8 mouse cellular contexts compared by ENCODE assay signal in genomic region chr2:84726716-84727115, GRCm38 (mm10). TPM values are rescaled to one million over a fixed set of nuclear protein-coding genes. Genes with fewer than 3 reads are reported as not detected.
DNase-seq lines count a peak whose midpoint lies in the region; ATAC-seq and TF ChIP-seq lines count a peak whose summit lies in the region.

No protein-coding gene starts in this region.

- peak overlapping the region; percentile 72 for H3K4me2 ChIP-seq in kidney, embryonic 14.5 days (replicated peaks; ENCODE audit: low read depth, low read length)
- H3K4me2 ChIP-seq in hindbrain, embryonic 15.5 days = peak overlapping the region; percentile 84
- peak overlapping the region; percentile 83 for H3K4me2 ChIP-seq in midbrain, embryonic 16.5 days (ENCODE audit: low read length)

- peak; percentile 1; the same call in 1 of the 2 replicates for ATAC-seq in kidney, embryonic 14.5 days (ENCODE audit: low FRiP score, low TSS enrichment)
- peak; percentile 17; the same call in 1 of the 2 replicates for ATAC-seq in hindbrain, embryonic 15.5 days (ENCODE audit: low FRiP score, low read depth)
- ATAC-seq in midbrain, embryonic 16.5 days = peak; percentile 7

- H3K4me1 ChIP-seq in kidney, embryonic 14.5 days (ENCODE audit: control insufficient read depth, insufficient read depth, low read length) = peaks cover 7% of the 10 kb centered on the region
- H3K4me1 ChIP-seq in bone marrow macrophage, adult 2 months (ENCODE audit: control insufficient read depth, insufficient read depth, low read length) = peaks cover 9% of the 10 kb centered on the region
- peaks cover 28% of the 10 kb centered on the region for H3K4me1 ChIP-seq in hindbrain, embryonic 15.5 days (replicated peaks)
- peaks cover 28% of the 10 kb centered on the region for H3K4me1 ChIP-seq in midbrain, embryonic 16.5 days (ENCODE audit: control insufficient read depth, insufficient read depth, low read length)

- no peak for TF ChIP-seq POLR2A in bone marrow macrophage, adult 2 months (IDR thresholded peaks at IDR 0.05; ENCODE audit: borderline replicate concordance, low read depth, low read length)

- H3K4me3 ChIP-seq in kidney, embryonic 14.5 days (ENCODE audit: low read length) = peak overlapping the region; percentile 46
- H3K4me3 ChIP-seq in bone marrow macrophage, adult 2 months (ENCODE audit: insufficient read depth, low read length) = peak overlapping the region; percentile 68
- H3K4me3 ChIP-seq in hindbrain, embryonic 15.5 days = peak overlapping the region; percentile 55
- peak overlapping the region; percentile 59 for H3K4me3 ChIP-seq in midbrain, embryonic 16.5 days (ENCODE audit: low read depth, low read length)

- under 1% methylated on average over 9 of the region's 9 CpGs for WGBS in kidney, embryonic 14.5 days
- WGBS in hindbrain, embryonic 15.5 days = 3% methylated on average over 9 of the region's 9 CpGs
- whole genome bisulfite sequencing in midbrain, embryonic 16.5 days = 3% methylated on average over 9 of the region's 9 CpGs

- H3K27me3 ChIP-seq in kidney, embryonic 14.5 days (ENCODE audit: control insufficient read depth, insufficient read depth, low read length) = no peaks in the 10 kb centered on the region
- no peaks in the 10 kb centered on the region for H3K27me3 ChIP-seq in hindbrain, embryonic 15.5 days
- no peaks in the 10 kb centered on the region for H3K27me3 ChIP-seq in midbrain, embryonic 16.5 days (ENCODE audit: control insufficient read depth, insufficient read depth, low read depth, low read length)

- H3K9ac ChIP-seq in kidney, embryonic 14.5 days (ENCODE audit: low read depth, low read length) = peak overlapping the region; percentile 40
- peak overlapping the region; percentile 46 for H3K9ac ChIP-seq in hindbrain, embryonic 15.5 days
- peak overlapping the region; percentile 65 for H3K9ac ChIP-seq in midbrain, embryonic 16.5 days (ENCODE audit: low read depth, low read length)

- peaks cover 25% of the 10 kb centered on the region for H3K36me3 ChIP-seq in kidney, embryonic 14.5 days (ENCODE audit: control insufficient read depth, insufficient read depth, low read length)
- peaks cover 19% of the 10 kb centered on the region for H3K36me3 ChIP-seq in hindbrain, embryonic 15.5 days
- H3K36me3 ChIP-seq in midbrain, embryonic 16.5 days (ENCODE audit: control insufficient read depth, insufficient read depth, low read length) = peaks cover 8% of the 10 kb centered on the region

- no peak overlapping the region for H3K27ac ChIP-seq in kidney, embryonic 14.5 days (ENCODE audit: low read depth, low read length)
- H3K27ac ChIP-seq in bone marrow macrophage, adult 2 months (ENCODE audit: insufficient read depth, low read depth, low read length) = no peak overlapping the region; the same call in 1 of the 2 replicates
- H3K27ac ChIP-seq in hindbrain, embryonic 15.5 days (replicated peaks) = peak overlapping the region; percentile 90
- peak overlapping the region; percentile 6; the same call in 1 of the 2 replicates for H3K27ac ChIP-seq in midbrain, embryonic 16.5 days (ENCODE audit: low read length)

- DNase-seq in kidney, postnatal 14 days = no peak
- no peak for DNase-seq in gastrocnemius, postnatal 10 days
- no peak for DNase-seq in adrenal gland, adult 8-10 months
- no peak for DNase-seq in adrenal gland, postnatal 4 days (ENCODE audit: low spot score in 2 of 2)

- H3K9me3 ChIP-seq in kidney, embryonic 14.5 days (ENCODE audit: control insufficient read depth, low read length) = no peaks in the 10 kb centered on the region
- no peaks in the 10 kb centered on the region for H3K9me3 ChIP-seq in hindbrain, embryonic 15.5 days
- H3K9me3 ChIP-seq in midbrain, embryonic 16.5 days (replicated peaks; ENCODE audit: control insufficient read depth, low read length, poor library complexity, severe bottlenecking) = no peaks in the 10 kb centered on the region

- TF ChIP-seq CTCF in bone marrow macrophage, adult 2 months (IDR thresholded peaks at IDR 0.05; ENCODE audit: low read depth, low read length) = no peak

RNA-seq across cellular contexts. Expression of gene Clp1, which starts 0.4 kb away (rescaled TPM):
- polyA plus RNA-seq in kidney, embryonic 14.5 days (2014; fragmentation: Nextera tagmentation; extraction: Ambion mirVana) = 33.2 and 34.5 TPM in 2 replicates
- polyA plus RNA-seq in bone marrow macrophage, adult 2 months (2012; ENCODE audit: insufficient read depth, insufficient read length, missing spikeins) = 16.4 and 16.6 TPM in 2 replicates
- 20.7 and 22.4 TPM in 2 replicates for polyA plus RNA-seq in hindbrain, embryonic 15.5 days (2015; fragmentation: Nextera tagmentation; extraction: Ambion mirVana)
- polyA plus RNA-seq in midbrain, embryonic 16.5 days (2015; fragmentation: Nextera tagmentation; extraction: Ambion mirVana) = 20.1 and 23.0 TPM in 2 replicates
- 1 to 10 TPM; 4.6 to 5.3 TPM for total RNA-seq in gastrocnemius, postnatal 10 days (2021)
- total RNA-seq in adrenal gland, adult 8-10 months (2022) = 10 to 100 TPM; 12.6 to 15.2 (median 14.3) TPM
- 10 to 100 TPM; 13.0 to 15.2 TPM for total RNA-seq in adrenal gland, postnatal 4 days (2021)

RNA-seq across cellular contexts. Expression of gene Ypel4, which starts 7.1 kb away (rescaled TPM):
- 10.0 and 10.4 TPM in 2 replicates for polyA plus RNA-seq in kidney, embryonic 14.5 days (2014; fragmentation: Nextera tagmentation; extraction: Ambion mirVana)
- 0.70 and 0.92 TPM in 2 replicates for polyA plus RNA-seq in bone marrow macrophage, adult 2 months (2012; ENCODE audit: insufficient read depth, insufficient read length, missing spikeins)
- polyA plus RNA-seq in hindbrain, embryonic 15.5 days (2015; fragmentation: Nextera tagmentation; extraction: Ambion mirVana) = 18.9 and 19.8 TPM in 2 replicates
- polyA plus RNA-seq in midbrain, embryonic 16.5 days (2015; fragmentation: Nextera tagmentation; extraction: Ambion mirVana) = 27.7 and 28.1 TPM in 2 replicates
- 1 to 10 TPM in 1 of 2 experiments, under 1 TPM in 1; 0.49 to 1.4 TPM for total RNA-seq in gastrocnemius, postnatal 10 days (2021)
- 10 to 100 TPM in 2 of 4 experiments, 1 to 10 TPM in 2; 4.5 to 11.8 (median 9.7) TPM for total RNA-seq in adrenal gland, adult 8-10 months (2022)
- 10 to 100 TPM; 12.0 to 18.2 TPM for total RNA-seq in adrenal gland, postnatal 4 days (2021)

RNA-seq across cellular contexts. Expression of gene Zdhhc5, which starts 11.7 kb away (rescaled TPM):
- polyA plus RNA-seq in kidney, embryonic 14.5 days (2014; fragmentation: Nextera tagmentation; extraction: Ambion mirVana) = 41.0 and 48.8 TPM in 2 replicates
- polyA plus RNA-seq in bone marrow macrophage, adult 2 months (2012; ENCODE audit: insufficient read depth, insufficient read length, missing spikeins) = 27.5 and 29.2 TPM in 2 replicates
- polyA plus RNA-seq in hindbrain, embryonic 15.5 days (2015; fragmentation: Nextera tagmentation; extraction: Ambion mirVana) = 18.3 and 19.0 TPM in 2 replicates
- polyA plus RNA-seq in midbrain, embryonic 16.5 days (2015; fragmentation: Nextera tagmentation; extraction: Ambion mirVana) = 19.5 and 21.3 TPM in 2 replicates
- 10 to 100 TPM; 42.7 to 47.9 TPM for total RNA-seq in gastrocnemius, postnatal 10 days (2021)
- total RNA-seq in adrenal gland, adult 8-10 months (2022) = 10 to 100 TPM; 58.8 to 72.1 (median 62.7) TPM
- total RNA-seq in adrenal gland, postnatal 4 days (2021) = 10 to 100 TPM; 52.5 to 61.7 TPM

RNA-seq across cellular contexts. Expression of gene Gm19426, which starts 16.7 kb away (rescaled TPM):
- polyA plus RNA-seq in kidney, embryonic 14.5 days (2014; fragmentation: Nextera tagmentation; extraction: Ambion mirVana) = 5.6 and 14.9 TPM in 2 replicates
- polyA plus RNA-seq in bone marrow macrophage, adult 2 months (2012; ENCODE audit: insufficient read depth, insufficient read length, missing spikeins) = not detected in 2 replicates
- 5.1 and 5.9 TPM in 2 replicates for polyA plus RNA-seq in hindbrain, embryonic 15.5 days (2015; fragmentation: Nextera tagmentation; extraction: Ambion mirVana)
- 4.3 and 4.8 TPM in 2 replicates for polyA plus RNA-seq in midbrain, embryonic 16.5 days (2015; fragmentation: Nextera tagmentation; extraction: Ambion mirVana)
- total RNA-seq in gastrocnemius, postnatal 10 days (2021) = 1 to 10 TPM in 1 of 2 experiments, under 1 TPM in 1; 0.77 to 1.4 TPM
- total RNA-seq in adrenal gland, adult 8-10 months (2022) = 1 to 10 TPM; 1.7 to 4.3 (median 2.8) TPM
- 1 to 10 TPM; 8.3 to 9.1 TPM for total RNA-seq in adrenal gland, postnatal 4 days (2021)

RNA-seq across cellular contexts. Expression of gene Tmx2, which starts 47.8 kb away (rescaled TPM):
- 145 and 163 TPM in 2 replicates for polyA plus RNA-seq in kidney, embryonic 14.5 days (2014; fragmentation: Nextera tagmentation; extraction: Ambion mirVana)
- polyA plus RNA-seq in bone marrow macrophage, adult 2 months (2012; ENCODE audit: insufficient read depth, insufficient read length, missing spikeins) = 41.4 TPM in 2 replicates
- 293 and 294 TPM in 2 replicates for polyA plus RNA-seq in hindbrain, embryonic 15.5 days (2015; fragmentation: Nextera tagmentation; extraction: Ambion mirVana)
- 298 and 301 TPM in 2 replicates for polyA plus RNA-seq in midbrain, embryonic 16.5 days (2015; fragmentation: Nextera tagmentation; extraction: Ambion mirVana)
- total RNA-seq in gastrocnemius, postnatal 10 days (2021) = 10 to 100 TPM; 50.4 to 50.7 TPM
- 100 to 1,000 TPM; 161 to 203 (median 188) TPM for total RNA-seq in adrenal gland, adult 8-10 months (2022)
- 100 to 1,000 TPM; 114 to 116 TPM for total RNA-seq in adrenal gland, postnatal 4 days (2021)

Comparison
In these comparisons a context has a peak if more than half of its experiments do, and no peak if none do; other contexts are left out.
1. H3K27ac ChIP-seq: peak in hindbrain, embryonic 15.5 days (single experiment) and midbrain, embryonic 16.5 days (single experiment); none in kidney, embryonic 14.5 days (single experiment) and bone marrow macrophage, adult 2 months (single experiment).
2. Peak in every context shown above with its lines, with median percentiles within 50 percentile points of each other: ATAC-seq, H3K4me2 ChIP-seq, H3K4me3 ChIP-seq and H3K9ac ChIP-seq.